Mouse (Mus musculus) embryonic fibroblast, embryonic 13.5 days (primary cell): ENCODE data around the gene Spaca5.

ENCODE experiments used
- CTCF ChIP-seq: IDR thresholded peaks from 2 replicates; pipeline ENCODE4 v1.5.1; 2011; ENCODE audit warnings: mild to moderate bottlenecking, control low read depth, low read length, moderate library complexity, borderline replicate concordance; ENCODE audit not compliant: insufficient read depth
- POLR2A ChIP-seq: IDR thresholded peaks from 2 replicates; pipeline ENCODE4 v1.6.1; 2011; ENCODE audit warnings: low read depth, mild to moderate bottlenecking, control low read depth, low read length, moderate library complexity

GRCm38 (mm10) chrX:21061460-21061859 is 6.7 kb upstream of the Spaca5 start:
- TF ChIP-seq CTCF, result no peak
- TF ChIP-seq POLR2A, result no peak
